Mouse (Mus musculus) T-helper 2 cell (primary cell): ENCODE data around the gene Zfp36l1.

Experiments used
- in situ Hi-C: fragments of 300-600 bp; cut with MboI, MseI; formaldehyde crosslinking; loops from one replicate; pipeline ENCODE4 v1.15.1; 2025; ENCODE audit warnings: high pct_unique_total_duplicates

The Zfp36l1 gene

DNA sequence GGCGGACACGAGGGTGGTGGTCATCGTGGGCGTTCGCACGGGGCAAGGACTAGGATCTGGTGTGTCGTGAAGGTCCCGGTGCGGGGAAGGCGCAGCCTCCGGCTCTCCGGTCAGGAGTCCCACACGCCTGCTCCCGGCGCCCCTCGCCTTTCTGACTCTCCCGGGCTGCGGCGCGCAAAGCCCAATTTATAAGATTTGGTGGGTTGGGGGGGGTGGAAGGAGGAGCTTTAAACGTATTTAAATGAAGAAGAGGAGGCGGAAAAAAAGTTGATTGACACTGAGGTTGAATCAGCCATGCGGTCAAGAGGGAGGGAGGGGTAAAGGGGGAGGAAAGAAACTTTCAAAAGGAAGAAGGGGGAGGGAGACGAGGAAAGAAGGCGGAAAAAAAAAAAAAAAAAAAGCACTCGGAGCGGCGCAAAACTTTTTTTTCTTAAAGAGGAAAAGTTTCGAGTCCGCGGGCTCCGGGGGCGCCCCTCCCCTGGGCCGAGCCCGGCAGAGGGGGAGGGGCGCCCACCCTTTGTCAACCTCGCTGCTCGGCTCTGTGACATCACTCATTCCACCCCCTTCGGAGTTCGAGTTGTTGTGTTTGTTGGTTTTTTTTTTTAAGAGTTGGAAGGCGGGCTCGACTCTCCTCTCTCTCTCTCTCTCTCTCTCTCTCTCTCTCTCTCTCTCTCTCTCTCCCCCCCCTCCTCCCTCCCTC lies at the start of gene Zfp36l1:
Gene Zfp36l1 (minus strand): TSS at position 162 of the 700 bp plus-strand sequence.
- in situ Hi-C loops, result loop anchor here (10.0 kb wide), 1 partner anchor 468 kb away; no protein-coding TSS in a partner anchor

DNA sequence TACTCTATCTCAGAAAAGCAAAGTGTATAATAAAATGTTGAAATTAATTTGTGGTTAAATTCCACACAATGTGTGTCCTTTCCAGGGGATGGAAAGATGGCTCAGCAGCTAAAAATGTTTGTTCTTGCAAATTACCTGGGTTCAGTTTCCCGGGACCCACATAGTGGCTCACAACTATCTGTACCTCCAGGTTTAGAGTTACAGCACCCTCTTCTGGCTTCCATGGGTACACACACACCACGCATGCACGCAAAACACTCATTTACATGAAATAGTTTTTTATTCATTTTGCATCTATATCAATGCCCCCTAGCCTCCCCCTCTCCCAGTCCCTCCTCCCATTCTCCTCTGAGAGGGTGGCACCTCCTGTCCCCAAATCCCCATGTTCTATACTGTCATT lies 49.6 kb upstream of the Zfp36l1 start:
- in situ Hi-C loops, result no loop called here

DNA sequence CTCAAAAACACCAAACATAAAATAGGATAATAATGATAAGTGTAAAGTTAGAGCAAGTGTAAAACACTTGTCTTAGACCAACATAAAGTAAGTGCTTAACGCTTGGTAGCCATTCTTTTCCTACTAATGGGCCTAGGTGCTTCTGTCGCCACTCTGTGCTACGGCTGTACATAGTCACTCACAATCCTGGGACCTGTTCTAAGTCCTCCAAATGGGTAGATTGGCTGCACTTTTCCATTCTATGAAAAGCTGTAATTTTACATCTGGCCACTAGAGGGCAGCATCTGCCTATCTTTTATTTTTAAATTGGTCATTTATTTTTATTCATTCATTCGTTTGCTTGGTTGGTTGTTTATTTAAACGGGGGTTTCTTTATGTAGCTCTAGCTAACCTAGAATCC lies 44.9 kb upstream of the Zfp36l1 start:
- in situ Hi-C loops, result no loop called here

GRCm38 (mm10) chr12:80153687-80154326 lies 41.0 kb upstream of the Zfp36l1 start:
- in situ Hi-C loops, result no loop called here

- in situ Hi-C loops, result no loop called here
Observed at GRCm38 (mm10) chr12:80153078-80153477, 40.3 kb upstream of the Zfp36l1 start.

DNA sequence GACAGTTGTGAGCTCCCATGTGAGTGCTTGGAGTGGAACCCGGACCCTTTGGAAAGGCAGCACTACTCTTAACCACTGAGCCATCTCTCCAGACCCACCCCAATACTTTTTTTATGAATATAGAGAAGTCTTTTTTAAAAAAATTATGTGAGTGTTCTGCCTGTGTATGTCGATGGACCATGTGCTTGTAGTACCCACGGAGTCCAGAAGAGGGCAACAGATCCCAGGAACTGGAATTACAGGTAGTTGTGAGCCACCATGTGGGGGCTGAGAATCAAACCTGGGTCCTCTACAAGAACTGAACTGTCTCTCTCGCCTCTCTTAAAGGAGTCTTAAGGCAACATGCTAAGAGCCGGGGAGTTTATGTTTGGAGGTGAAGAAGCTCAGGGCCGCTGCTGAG lies 39.0 kb upstream of the Zfp36l1 start:
- in situ Hi-C loops, result no loop called here

DNA sequence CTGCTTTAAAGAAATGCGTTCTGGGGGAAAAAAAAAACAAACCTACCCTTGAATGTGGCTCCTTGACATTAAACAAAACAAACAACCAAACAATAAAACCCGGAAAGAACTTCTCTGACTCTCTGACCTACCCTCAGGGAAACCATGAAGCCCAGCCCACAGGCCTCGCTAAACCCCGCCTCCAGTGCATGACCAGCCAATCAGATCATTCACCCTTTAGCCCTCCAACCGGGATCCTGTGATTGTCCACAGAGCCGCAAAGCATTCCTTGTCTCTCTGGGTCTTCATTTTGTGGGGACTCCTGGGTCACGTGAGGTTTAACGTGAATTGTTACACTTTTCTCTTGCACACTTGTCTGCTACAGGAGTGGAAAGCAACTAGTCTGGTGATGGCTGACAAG lies 37.8 kb upstream of the Zfp36l1 start:
- in situ Hi-C loops, result no loop called here

DNA sequence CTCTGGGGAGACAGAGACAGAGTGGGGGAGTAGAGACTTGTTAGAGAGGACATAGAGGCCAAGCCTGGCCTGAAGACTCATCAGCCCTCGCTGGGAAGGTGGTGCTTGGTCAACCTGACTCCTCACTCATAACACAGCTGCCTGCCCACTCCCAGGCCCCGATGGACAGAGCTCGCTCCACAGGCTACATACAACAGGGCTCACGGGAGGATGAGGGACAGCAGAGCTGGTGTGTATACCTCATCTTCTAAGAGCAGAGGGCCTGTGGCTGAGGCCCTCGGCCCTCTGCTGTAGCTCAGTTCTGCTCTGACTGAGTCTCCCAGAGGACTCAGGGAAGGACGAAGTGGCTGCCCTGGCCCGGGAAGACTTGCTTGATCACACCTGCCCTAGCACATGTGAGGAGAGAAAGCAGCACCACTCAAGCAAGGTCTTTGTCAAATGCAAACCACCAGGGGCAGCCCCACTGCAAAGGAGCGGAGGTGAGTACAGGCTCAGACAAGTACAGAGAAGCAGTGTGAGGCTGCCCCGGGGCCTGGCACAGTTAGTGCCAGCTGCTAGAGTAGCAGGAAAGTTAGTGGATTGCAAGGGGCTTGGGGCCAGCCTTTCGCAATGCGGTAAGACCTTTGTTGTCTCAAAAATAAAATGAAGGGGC lies 34.9 kb upstream of the Zfp36l1 start:
- in situ Hi-C loops, result no loop called here

GRCm38 (mm10) chr12:80146227-80147223 lies 33.7 kb upstream of the Zfp36l1 start:
- in situ Hi-C loops, result no loop called here

DNA sequence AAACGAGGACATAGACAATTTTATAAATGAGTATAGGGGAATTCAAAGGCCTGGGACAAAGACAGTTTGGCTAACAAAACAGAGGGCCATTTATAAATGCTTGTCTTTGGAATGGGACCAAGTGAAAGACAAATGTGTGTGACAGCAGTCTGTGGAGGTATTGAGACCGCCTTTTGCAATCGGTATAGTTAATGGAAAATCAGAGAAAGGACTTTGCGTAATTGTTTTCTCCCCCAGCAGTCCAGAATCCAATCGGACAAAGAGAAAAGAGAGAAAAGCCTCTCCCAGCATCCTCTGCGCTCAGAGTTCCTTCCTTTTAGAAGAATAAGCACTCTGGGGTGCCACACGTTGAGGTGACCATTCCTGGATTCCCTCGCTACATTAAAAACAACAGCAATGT lies 32.6 kb upstream of the Zfp36l1 start:
- in situ Hi-C loops, result no loop called here

DNA sequence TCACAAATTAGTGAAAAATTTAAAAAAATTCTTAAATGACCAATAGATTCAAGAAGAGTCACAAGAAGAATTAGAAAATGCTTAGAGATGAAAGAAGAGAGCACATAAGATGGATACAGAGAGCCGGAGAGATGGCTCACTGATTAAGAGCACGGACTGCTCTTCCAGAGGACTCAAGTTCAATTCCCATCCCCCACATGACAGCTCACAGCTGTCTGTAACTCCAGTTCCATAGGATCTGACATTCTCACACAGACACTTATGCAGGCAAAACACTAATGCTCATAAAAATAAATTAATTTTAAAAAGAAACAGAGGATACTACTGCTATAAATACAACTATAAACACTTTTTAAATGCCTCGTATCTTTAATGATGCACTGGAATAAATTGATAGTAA lies 32.0 kb upstream of the Zfp36l1 start:
- in situ Hi-C loops, result loop anchor here (5.0 kb wide), 1 partner anchor 788 kb away; no protein-coding TSS in a partner anchor

- in situ Hi-C loops, result loop anchor here (5.0 kb wide), 1 partner anchor 784 kb away; no protein-coding TSS in a partner anchor
Observed at GRCm38 (mm10) chr12:80141470-80141869, 28.7 kb upstream of the Zfp36l1 start.

- in situ Hi-C loops, result loop anchor here (5.0 kb wide), 1 partner anchor 784 kb away; no protein-coding TSS in a partner anchor
Observed at GRCm38 (mm10) chr12:80141011-80141410, 28.2 kb upstream of the Zfp36l1 start.

GRCm38 (mm10) chr12:80137744-80138143 lies 24.9 kb upstream of the Zfp36l1 start:
- in situ Hi-C loops, result no loop called here

- in situ Hi-C loops, result no loop called here
Observed at GRCm38 (mm10) chr12:80137246-80137645, 24.4 kb upstream of the Zfp36l1 start.

GRCm38 (mm10) chr12:80136264-80136930 lies 23.6 kb upstream of the Zfp36l1 start:
- in situ Hi-C loops, result no loop called here

DNA sequence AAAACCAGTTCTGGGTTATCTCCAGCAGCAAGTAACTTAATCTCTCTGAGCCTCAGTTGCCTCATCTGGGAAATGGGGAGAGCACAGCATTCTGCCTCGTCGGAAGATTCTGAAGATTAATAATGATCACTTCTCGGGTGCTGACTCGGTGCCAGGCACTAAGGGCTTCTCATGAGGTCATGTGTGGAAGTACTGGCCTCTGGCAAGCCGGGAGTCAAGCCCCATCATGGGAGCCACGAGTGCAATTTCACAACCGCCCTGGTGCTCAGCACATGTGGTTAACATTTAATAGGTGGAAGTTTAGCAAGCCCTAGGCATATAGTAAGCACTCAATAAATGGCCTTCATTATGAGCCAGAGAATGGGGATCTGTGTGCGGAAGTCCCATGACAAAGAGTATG lies 22.4 kb upstream of the Zfp36l1 start:
- in situ Hi-C loops, result no loop called here

DNA sequence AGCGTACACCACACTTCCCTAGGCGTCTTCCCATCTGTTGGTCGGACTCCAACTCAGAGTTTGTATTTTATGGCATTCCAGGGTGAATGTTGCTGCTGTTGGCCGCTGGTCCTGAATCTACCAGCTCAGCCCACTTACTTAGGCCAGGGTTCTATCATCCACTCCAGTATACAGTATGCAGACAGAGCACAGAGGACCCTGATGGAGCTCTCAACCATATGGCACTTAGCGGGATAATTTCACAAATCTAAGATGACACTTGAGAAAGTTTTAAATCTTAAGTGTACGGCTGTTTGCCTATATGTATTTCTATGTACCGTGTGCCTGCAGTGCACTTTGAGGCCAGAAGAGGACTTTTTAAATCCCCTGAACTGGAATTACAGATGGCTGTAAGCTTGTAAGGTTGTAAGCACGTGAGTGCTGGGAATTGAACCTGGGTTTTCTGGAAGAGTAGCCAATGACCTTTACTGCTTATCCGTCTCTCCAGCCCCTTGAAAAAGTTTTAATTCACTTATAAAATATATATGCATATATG lies 20.3 kb upstream of the Zfp36l1 start:
- in situ Hi-C loops, result no loop called here

DNA sequence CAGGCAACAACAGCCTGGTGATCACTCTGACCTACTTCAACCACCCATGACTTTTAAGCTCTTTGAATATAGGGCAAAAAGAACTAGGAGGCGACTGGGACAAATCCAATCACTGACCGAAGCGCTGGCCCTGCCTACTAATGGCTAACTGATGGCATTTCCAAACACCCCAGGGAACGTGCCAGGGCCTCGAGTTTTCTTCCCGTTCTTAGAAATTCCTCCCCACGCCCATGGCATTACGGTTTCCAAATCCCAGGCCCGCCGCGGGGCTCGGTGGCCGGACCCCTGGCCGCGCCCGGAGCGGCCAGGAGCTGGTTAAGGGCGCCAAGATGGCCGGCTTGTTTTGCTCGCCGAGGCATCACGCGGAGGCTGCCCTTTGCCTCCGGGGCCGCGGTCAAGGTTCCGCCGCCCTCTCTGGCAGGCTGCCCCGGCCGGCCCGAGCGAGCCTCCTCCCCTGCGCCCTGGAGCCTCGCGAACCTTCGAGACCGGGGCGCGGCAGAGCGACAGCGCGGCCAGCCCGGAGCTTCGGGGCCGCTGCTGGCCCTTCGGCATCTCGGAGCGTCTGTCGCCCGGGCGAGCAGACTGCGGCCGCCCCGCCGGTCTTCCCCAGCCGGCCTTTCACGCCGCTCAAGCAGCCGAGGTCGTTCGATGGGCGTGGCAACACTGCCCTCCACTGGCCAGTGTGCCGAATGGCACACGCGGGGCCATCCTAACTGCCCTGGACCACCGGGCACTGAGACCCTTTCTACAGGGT lies 19.6 kb upstream of the Zfp36l1 start:
- in situ Hi-C loops, result no loop called here
